Mouse (Mus musculus): Measurements from ENCODE around the gene Sowahb.

- TF ChIP-seq CTCF (IDR thresholded peaks at IDR 0.05; ENCODE audit: borderline replicate concordance, insufficient read depth, low read length) = no peak
- no peak for TF ChIP-seq POLR2A (IDR thresholded peaks at IDR 0.05; ENCODE audit: low read depth, low read length)
Measured at GRCm38 (mm10) chr5:93030411-93030810, 14.4 kb downstream of the Sowahb start.
